Mouse (Mus musculus) thymus, adult 2 months (tissue): ENCODE data around the gene Nptn. TPM values are rescaled to one million over a fixed set of nuclear protein-coding genes. Genes with fewer than 3 reads are reported as not detected.

Experiments
- DNase-seq: peaks from one replicate; pipeline ENCODE4 v3.0.0; 2021
- H3K27ac ChIP-seq: fragments of 200-500 bp; 2 replicates; pipeline ENCODE4 v1.5.1; 2012; ENCODE audit warnings: low read length, control low read depth; ENCODE audit not compliant: control insufficient read depth, insufficient read depth
- H3K27me3 ChIP-seq: fragments of 200-500 bp; 2 replicates; pipeline ENCODE4 v1.6.1; 2012; ENCODE audit warnings: mild to moderate bottlenecking, low read length, moderate library complexity, mixed read lengths; ENCODE audit not compliant: control insufficient read depth, insufficient read depth
- H3K36me3 ChIP-seq: fragments of 200-500 bp; 2 replicates; pipeline ENCODE4 v1.6.1; 2012; ENCODE audit warnings: mild to moderate bottlenecking, low read length, moderate library complexity; ENCODE audit not compliant: control insufficient read depth, insufficient read depth
- H3K4me1 ChIP-seq: fragments of 200-500 bp; replicated peaks from 2 replicates; pipeline ENCODE4 v1.6.1; 2012; ENCODE audit warnings: low read length; ENCODE audit not compliant: control insufficient read depth, insufficient read depth
- H3K4me3 ChIP-seq: fragments of 200-500 bp; 2 replicates; pipeline ENCODE4 v1.5.1; 2012; ENCODE audit warnings: mild to moderate bottlenecking, low read length, control low read depth, moderate library complexity; ENCODE audit not compliant: control insufficient read depth, insufficient read depth
- CTCF ChIP-seq: fragments of 200-500 bp; IDR thresholded peaks from 2 replicates; pipeline ENCODE4 v1.5.1; 2012; ENCODE audit warnings: mild to moderate bottlenecking, control low read depth, low read length, moderate library complexity, borderline replicate concordance; ENCODE audit not compliant: control insufficient read depth, poor library complexity, insufficient read depth; ENCODE audit errors: extremely low read depth
- POLR2A ChIP-seq: fragments of 200-500 bp; IDR thresholded peaks from 2 replicates; pipeline ENCODE4 v1.6.1; 2012; ENCODE audit warnings: mild to moderate bottlenecking, low read length, control low read depth, moderate library complexity; ENCODE audit not compliant: control insufficient read depth, poor library complexity, insufficient read depth; ENCODE audit errors: extremely low read depth
- WGBS: fragments of 180-500 bp; shearing (Covaris S2); methylation state at CpG from one replicate; pipeline ENCODE4 v1.1.7; 2018; 5-methylcytosine and 5-hydroxymethylcytosine counted together
- polyA plus RNA-seq: library from polyadenylated mRNA; depleted of rRNA; stranded (reverse); fragments of >200 nt; gene quantifications from 2 replicates; pipeline ENCODE4 v1.2.3, GENCODE M21; 2012

The Nptn gene
- polyA plus RNA-seq, 1 experiment = 309 TPM

- H3K36me3 ChIP-seq = no peaks in the 10 kb centered on the region
- DNase-seq = no peak
- H3K4me3 ChIP-seq = no peak overlapping the region
- no peaks in the 10 kb centered on the region for H3K27me3 ChIP-seq
- TF ChIP-seq CTCF (no peak), POLR2A (no peak)
- WGBS = 92% methylated on average over 1 of the region's 1 CpGs
- peaks cover 2% of the 10 kb centered on the region; the same call in 1 of the 2 replicates for H3K4me1 ChIP-seq
- no peak overlapping the region for H3K27ac ChIP-seq
Measured at GRCm38 (mm10) chr9:58613790-58614189, 31.8 kb downstream of the Nptn start.

GRCm38 (mm10) chr9:58615064-58615938 is 33.3 kb downstream of the Nptn start:
- DNase-seq = no peak
- 79% methylated on average over 3 of the region's 3 CpGs for whole genome bisulfite sequencing
- no peaks in the 10 kb centered on the region for H3K27me3 ChIP-seq

DNA sequence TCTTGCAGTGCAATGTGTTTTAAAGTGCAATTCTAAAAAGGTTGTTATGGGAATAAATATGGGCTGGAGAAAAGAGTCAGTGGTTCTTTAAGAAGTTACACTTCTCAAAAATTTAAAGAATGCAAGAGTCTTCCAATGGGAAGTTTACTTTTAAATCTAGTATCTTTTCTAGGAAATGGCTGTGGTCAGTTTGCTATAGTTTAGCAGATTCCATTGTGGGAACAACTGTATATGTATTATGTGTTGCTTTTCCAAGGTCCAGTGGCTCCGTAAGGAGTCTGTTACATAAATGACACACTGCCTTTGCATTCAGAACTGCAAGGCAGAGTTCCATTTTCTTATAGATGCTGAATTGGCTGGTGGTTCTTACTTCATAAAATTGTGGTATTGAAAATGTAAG is 41.0 kb downstream of the Nptn start:
- Histone ChIP-seq H3K4me1 (peaks cover 2% of the 10 kb centered on the region; the same call in 1 of the 2 replicates), H3K27ac (no peak overlapping the region), H3K4me3 (no peak overlapping the region), H3K27me3 (no peaks in the 10 kb centered on the region), H3K36me3 (no peaks in the 10 kb centered on the region; the same call in 1 of the 2 replicates)
- DNase-seq = no peak
- 97% methylated on average over 1 of the region's 1 CpGs for WGBS
- TF ChIP-seq POLR2A (no peak), CTCF (no peak)

More at GRCm38 (mm10) chr9:58615064-58615938, 33.3 kb downstream of the Nptn start:
- Histone ChIP-seq H3K4me3 (no peak overlapping the region), H3K4me1 (peaks cover 2% of the 10 kb centered on the region; the same call in 1 of the 2 replicates), H3K36me3 (no peaks in the 10 kb centered on the region), H3K27ac (no peak overlapping the region)
- no peak for TF ChIP-seq POLR2A

DNA sequence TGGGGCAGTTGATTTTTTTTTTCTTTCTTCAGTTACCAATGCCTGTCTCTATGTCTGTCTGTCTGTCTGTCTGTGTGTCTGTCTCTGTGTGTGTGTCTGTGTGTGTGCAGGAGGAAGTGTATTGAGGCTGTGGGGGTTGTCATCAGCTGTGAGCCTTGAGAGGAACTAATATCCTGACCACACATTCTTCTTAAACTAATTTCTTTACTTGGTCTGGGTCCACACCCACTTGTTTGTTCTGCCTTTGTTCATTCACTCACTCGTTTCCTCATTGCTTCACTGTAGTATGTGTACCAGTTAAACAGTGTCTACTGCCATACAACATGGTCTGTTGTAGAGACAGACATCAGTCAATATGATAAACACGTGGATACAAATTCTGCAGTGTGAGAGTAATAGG is 45.2 kb downstream of the Nptn start:
- TF ChIP-seq CTCF = no peak
- TF ChIP-seq POLR2A = no peak
- WGBS = 53% methylated on average over 2 of the region's 2 CpGs
- no peak overlapping the region for H3K27ac ChIP-seq
- no peaks in the 10 kb centered on the region for H3K27me3 ChIP-seq
- no peak for DNase-seq
- no peak overlapping the region for H3K4me3 ChIP-seq
- peaks cover 23% of the 10 kb centered on the region for H3K36me3 ChIP-seq
- H3K4me1 ChIP-seq = no peaks in the 10 kb centered on the region

- H3K4me3 ChIP-seq = no peak overlapping the region
- peaks cover 23% of the 10 kb centered on the region for H3K36me3 ChIP-seq
- DNase-seq = no peak
- no peak for TF ChIP-seq CTCF
- no peak for TF ChIP-seq POLR2A
- H3K27me3 ChIP-seq = no peaks in the 10 kb centered on the region
- WGBS = 71% methylated on average over 2 of the region's 2 CpGs
- H3K27ac ChIP-seq = no peak overlapping the region
- no peaks in the 10 kb centered on the region for H3K4me1 ChIP-seq
Measured at GRCm38 (mm10) chr9:58630441-58630840, 48.4 kb downstream of the Nptn start.

DNA sequence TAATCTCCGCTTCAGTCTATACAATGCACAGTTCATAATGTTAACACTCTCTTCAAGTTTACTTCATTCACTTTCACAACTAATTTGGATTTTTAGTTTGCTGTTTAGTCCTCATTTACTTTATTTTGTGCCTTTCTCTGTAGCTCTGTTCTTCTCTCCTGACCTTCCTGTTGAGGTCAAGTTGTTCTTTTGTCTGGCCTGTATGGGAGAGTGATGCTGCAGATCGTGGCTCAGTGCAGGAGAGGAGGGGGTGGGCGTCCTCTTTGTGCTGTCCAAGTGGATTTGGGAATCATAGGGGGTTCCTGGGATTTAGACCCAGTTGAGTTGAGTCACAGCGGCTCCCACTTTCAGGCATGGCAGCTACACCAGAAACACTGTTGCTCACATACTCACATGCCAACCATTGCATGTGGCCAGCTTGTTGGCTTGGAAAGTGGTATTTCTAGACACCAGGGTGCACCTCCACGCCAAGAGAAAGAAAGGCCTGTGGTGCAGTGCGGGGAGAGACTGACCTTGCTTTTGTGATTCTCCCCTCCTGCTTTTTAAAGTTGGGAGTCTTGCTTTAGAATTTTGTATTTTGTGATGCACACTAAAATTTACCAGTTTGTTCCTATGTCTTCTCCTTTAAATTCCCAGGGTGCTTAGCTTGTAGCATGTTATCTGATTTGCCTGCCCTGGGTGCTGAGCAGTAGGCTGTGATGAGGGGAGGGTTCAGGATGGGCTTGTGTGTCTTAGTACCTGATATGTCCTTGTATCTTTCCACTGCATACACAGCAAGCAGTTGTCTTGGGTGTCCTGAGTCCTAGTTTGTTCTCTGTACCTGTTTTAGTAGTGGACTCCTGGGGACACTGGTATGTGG is 66.6 kb downstream of the Nptn start:
- H3K4me3 ChIP-seq = no peak overlapping the region
- TF ChIP-seq CTCF = no peak
- no peak for TF ChIP-seq POLR2A
- H3K4me1 ChIP-seq = no peaks in the 10 kb centered on the region
- WGBS = 91% methylated on average over 6 of the region's 6 CpGs
- H3K36me3 ChIP-seq = peaks cover 29% of the 10 kb centered on the region
- no peak overlapping the region for H3K27ac ChIP-seq
- no peak for DNase-seq
- no peaks in the 10 kb centered on the region for H3K27me3 ChIP-seq
